Mouse (Mus musculus): ENCODE measurements at regions not wholly inside any gene's neighbourhood (a gene's known extent, or its start where the extent isn't known, plus 50 kb on each side); places are given as distances from the start of the nearest gene placed in this dataset.

- TF ChIP-seq HCFC1 (IDR thresholded peaks at IDR 0.05; ENCODE audit: borderline replicate concordance, insufficient read depth, low read length), result no peak
- TF ChIP-seq ZC3H11A (IDR thresholded peaks at IDR 0.05; ENCODE audit: borderline replicate concordance, low read depth, low read length), result no peak
- TF ChIP-seq ZNF384 (IDR thresholded peaks at IDR 0.05; ENCODE audit: low read depth, low read length), result no peak
- no peak for TF ChIP-seq CHD2 (IDR thresholded peaks at IDR 0.05; ENCODE audit: low read depth, low read length)
- no peak for TF ChIP-seq MAFK (IDR thresholded peaks at IDR 0.05; ENCODE audit: insufficient read depth, low read depth, low read length)
- H3K9ac ChIP-seq (ENCODE audit: insufficient read depth, low read depth, low read length, poor library complexity, severe bottlenecking), result no peak overlapping the region
- H3K4me1 ChIP-seq (ENCODE audit: control insufficient read depth in 2 of 2, insufficient read depth in 2 of 2, low read length in 2 of 2, poor library complexity in 1 of 2), result no peaks in the 10 kb centered on the region
- H3K4me3 ChIP-seq (ENCODE audit: insufficient read depth in 1 of 2, low read depth in 1 of 2, low read length in 2 of 2, poor library complexity in 1 of 2, severe bottlenecking in 1 of 2), result no peak overlapping the region
- no peak for DNase-seq (ENCODE audit: low read depth, low spot score)
- in situ Hi-C loops (cut with MboI; ENCODE audit: low sequenced_read_pairs in 2 of 2, unreplicated experiment in 2 of 2), result no loop called here
- H3K36me3 ChIP-seq (ENCODE audit: control insufficient read depth, insufficient read depth, low read length, poor library complexity, severe bottlenecking), result no peaks in the 10 kb centered on the region
- H3K9me3 ChIP-seq (ENCODE audit: control insufficient read depth, insufficient read depth, low read depth, low read length), result no peaks in the 10 kb centered on the region
- H3K27ac ChIP-seq (ENCODE audit: insufficient read depth, low read depth, low read length, poor library complexity, severe bottlenecking), result no peak overlapping the region
Observed at GRCm38 (mm10) chr15:96857709-96858108, 158.2 kb upstream of the Slc38a2 start.

GRCm38 (mm10) chr15:96851970-96852768, 152.6 kb upstream of the Slc38a2 start:
- no peak for DNase-seq (ENCODE audit: low read depth, low spot score)
- in situ Hi-C loops (cut with MboI; ENCODE audit: low sequenced_read_pairs in 2 of 2, unreplicated experiment in 2 of 2), result no loop called here
- TF ChIP-seq CHD2 (IDR thresholded peaks at IDR 0.05; ENCODE audit: low read depth, low read length) (no peak), ZNF384 (IDR thresholded peaks at IDR 0.05; ENCODE audit: low read depth, low read length) (no peak), MAFK (IDR thresholded peaks at IDR 0.05; ENCODE audit: insufficient read depth, low read depth, low read length) (no peak), HCFC1 (IDR thresholded peaks at IDR 0.05; ENCODE audit: borderline replicate concordance, insufficient read depth, low read length) (no peak), ZC3H11A (IDR thresholded peaks at IDR 0.05; ENCODE audit: borderline replicate concordance, low read depth, low read length) (no peak)

GRCm38 (mm10) chr15:96848150-96848549, 148.6 kb upstream of the Slc38a2 start:
- DNase-seq (ENCODE audit: low read depth, low spot score), result peak; percentile 62
- in situ Hi-C loops (cut with MboI; ENCODE audit: low sequenced_read_pairs in 2 of 2, unreplicated experiment in 2 of 2), result no loop called here
- Histone ChIP-seq H3K4me3 (ENCODE audit: insufficient read depth in 1 of 2, low read depth in 1 of 2, low read length in 2 of 2, poor library complexity in 1 of 2, severe bottlenecking in 1 of 2) (no peak overlapping the region), H3K9ac (ENCODE audit: insufficient read depth, low read depth, low read length, poor library complexity, severe bottlenecking) (no peak overlapping the region), H3K9me3 (ENCODE audit: control insufficient read depth, insufficient read depth, low read depth, low read length) (no peaks in the 10 kb centered on the region), H3K27ac (ENCODE audit: insufficient read depth, low read depth, low read length, poor library complexity, severe bottlenecking) (no peak overlapping the region), H3K36me3 (ENCODE audit: control insufficient read depth, insufficient read depth, low read length, poor library complexity, severe bottlenecking) (no peaks in the 10 kb centered on the region), H3K4me1 (ENCODE audit: control insufficient read depth in 2 of 2, insufficient read depth in 2 of 2, low read length in 2 of 2, poor library complexity in 1 of 2) (no peaks in the 10 kb centered on the region; a peak in 1 of 4 replicates)
- TF ChIP-seq ZNF384 (IDR thresholded peaks at IDR 0.05; ENCODE audit: low read depth, low read length) (no peak), CHD2 (IDR thresholded peaks at IDR 0.05; ENCODE audit: low read depth, low read length) (no peak), MAFK (IDR thresholded peaks at IDR 0.05; ENCODE audit: insufficient read depth, low read depth, low read length) (no peak), ZC3H11A (IDR thresholded peaks at IDR 0.05; ENCODE audit: borderline replicate concordance, low read depth, low read length) (0 out of 2 replicates have a peak, but pooled peaks have one; percentile 43)

More at GRCm38 (mm10) chr15:96851970-96852768, 152.6 kb upstream of the Slc38a2 start:
- Histone ChIP-seq H3K9me3 (ENCODE audit: control insufficient read depth, insufficient read depth, low read depth, low read length) (no peaks in the 10 kb centered on the region), H3K4me3 (ENCODE audit: insufficient read depth in 1 of 2, low read depth in 1 of 2, low read length in 2 of 2, poor library complexity in 1 of 2, severe bottlenecking in 1 of 2) (no peak overlapping the region), H3K9ac (ENCODE audit: insufficient read depth, low read depth, low read length, poor library complexity, severe bottlenecking) (no peak overlapping the region), H3K27ac (ENCODE audit: insufficient read depth, low read depth, low read length, poor library complexity, severe bottlenecking) (no peak overlapping the region), H3K36me3 (ENCODE audit: control insufficient read depth, insufficient read depth, low read length, poor library complexity, severe bottlenecking) (no peaks in the 10 kb centered on the region), H3K4me1 (ENCODE audit: control insufficient read depth in 2 of 2, insufficient read depth in 2 of 2, low read length in 2 of 2, poor library complexity in 1 of 2) (no peaks in the 10 kb centered on the region)

- no peaks in the 10 kb centered on the region for H3K36me3 ChIP-seq (ENCODE audit: control insufficient read depth, insufficient read depth, low read length, poor library complexity, severe bottlenecking)
- H3K9ac ChIP-seq (ENCODE audit: insufficient read depth, low read depth, low read length, poor library complexity, severe bottlenecking), result no peak overlapping the region
- no peak overlapping the region for H3K4me3 ChIP-seq (ENCODE audit: insufficient read depth in 1 of 2, low read depth in 1 of 2, low read length in 2 of 2, poor library complexity in 1 of 2, severe bottlenecking in 1 of 2)
- no peak for DNase-seq (ENCODE audit: low read depth, low spot score)
- H3K9me3 ChIP-seq (ENCODE audit: control insufficient read depth, insufficient read depth, low read depth, low read length), result no peaks in the 10 kb centered on the region
- H3K4me1 ChIP-seq (ENCODE audit: control insufficient read depth in 2 of 2, insufficient read depth in 2 of 2, low read length in 2 of 2, poor library complexity in 1 of 2), result peaks cover 0 to 4% of the 10 kb centered on the region in 2 experiments; a peak in 2 of 4 replicates
- H3K27ac ChIP-seq (ENCODE audit: insufficient read depth, low read depth, low read length, poor library complexity, severe bottlenecking), result no peak overlapping the region
- TF ChIP-seq ZC3H11A (IDR thresholded peaks at IDR 0.05; ENCODE audit: borderline replicate concordance, low read depth, low read length), result no peak
- no peak for TF ChIP-seq CHD2 (IDR thresholded peaks at IDR 0.05; ENCODE audit: low read depth, low read length)
- no peak for TF ChIP-seq HCFC1 (IDR thresholded peaks at IDR 0.05; ENCODE audit: borderline replicate concordance, insufficient read depth, low read length)
- no peak for TF ChIP-seq MAFK (IDR thresholded peaks at IDR 0.05; ENCODE audit: insufficient read depth, low read depth, low read length)
- TF ChIP-seq ZNF384 (IDR thresholded peaks at IDR 0.05; ENCODE audit: low read depth, low read length), result no peak
- in situ Hi-C loops (cut with MboI; ENCODE audit: low sequenced_read_pairs in 2 of 2, unreplicated experiment in 2 of 2), result no loop called here
Observed at GRCm38 (mm10) chr15:96845221-96845620, 145.7 kb upstream of the Slc38a2 start.
